Mouse (Mus musculus): ENCODE measurements around the gene Hsp90ab1.

GRCm38 (mm10) chr17:45539664-45540063 lies 33.4 kb downstream of the Hsp90ab1 start:
- TF ChIP-seq EP300 (optimal IDR thresholded peaks at IDR 0.05): no peak
- TF ChIP-seq CTCF (IDR thresholded peaks at IDR 0.05; ENCODE audit: low read depth): no peak
